ENCODE assay signal across 24 mouse cellular contexts in genomic region chr10:44819361-44819760, GRCm38 (mm10).
DNase-seq lines count a peak whose midpoint lies in the region; ATAC-seq and TF ChIP-seq lines count a peak whose summit lies in the region.
"Had no signal": no experiment of that assay in that cellular context is flagged by ENCODE, and none has a peak within 500 bp of the region (broad histone marks: within the 10 kb centered on the region; RNA-seq: fewer than 3 reads in every experiment).

No protein-coding gene starts in this region.

- in situ Hi-C loops in CH12.LX (cut with MboI; ENCODE audit: low pct_ligation_motif_present, low pct_unique_long_range_greater_than_20kb, low sequenced_read_pairs), result no loop called here

- no peak overlapping the region for H3K9ac ChIP-seq in CH12.LX (ENCODE audit: insufficient read depth, low read depth)

- peak; percentile 49 for TF ChIP-seq EP300 in CH12.LX (IDR thresholded peaks at IDR 0.05; ENCODE audit: low read length)

- peaks cover 14% of the 10 kb centered on the region for H3K27me3 ChIP-seq in CH12.LX (replicated peaks)
- H3K27me3 ChIP-seq: Patski had no signal

- no peaks in the 10 kb centered on the region for H3K9me3 ChIP-seq in CH12.LX (replicated peaks; ENCODE audit: low read length)
- H3K9me3 ChIP-seq: G1E had no signal

- TF ChIP-seq POLR2A in CH12.LX (IDR thresholded peaks at IDR 0.05; ENCODE audit: low read depth, low read length), result no peak

- no peak overlapping the region for H3K4me3 ChIP-seq in CH12.LX (replicated peaks in 1 of 3; ENCODE audit: low read depth in 2 of 3, low read length in 2 of 3, poor library complexity in 1 of 3)

- H3K4me2 ChIP-seq in CH12.LX (ENCODE audit: insufficient read depth, low read depth, poor library complexity, severe bottlenecking), result peak overlapping the region; percentile 10; the same call in 1 of the 2 replicates

- TF ChIP-seq RAD21 in CH12.LX (IDR thresholded peaks at IDR 0.05; ENCODE audit: low read depth, low read length), result no peak

- H3K4me1 ChIP-seq in CH12.LX (ENCODE audit: control insufficient read depth in 1 of 2, insufficient read depth in 2 of 2), result peaks cover 13 to 39% of the 10 kb centered on the region in 2 experiments; a peak in 3 of 4 replicates

- H3K27ac ChIP-seq in CH12.LX (ENCODE audit: insufficient read depth, low read depth), result no peak overlapping the region

- ATAC-seq in CD4-positive, CD25-positive, alpha-beta regulatory T cell, adult 4 months, result no peak
- ATAC-seq: activated CD4-positive, CD25-positive, alpha-beta regulatory T cell, adult 4 months; Patski had no signal

- TF ChIP-seq CTCF in CH12.LX (conservative IDR thresholded peaks at IDR 0.05 in 1 of 2, IDR thresholded peaks at IDR 0.05 in 1 of 2; ENCODE audit: low read depth in 2 of 2, low read length in 2 of 2), result no peak

- dilution Hi-C loops in CH12.LX (cut with MboI; ENCODE audit: extremely low pct_ligation_motif_present, extremely low pct_unique_long_range_greater_than_20kb, low sequenced_read_pairs), result no loop called here

- peak; percentile 4 for DNase-seq in CD4-positive, CD25-positive, alpha-beta regulatory T cell, adult 2 months (ENCODE audit: low read depth, low spot score)
- peak; percentile 13 for DNase-seq in CD4-positive helper T cell, adult 2 months (ENCODE audit: low read depth, low spot score)
- DNase-seq in CH12.LX (ENCODE audit: extremely low read depth), result peak; percentile 50
- DNase-seq in induced T-regulatory cell, adult 2 months (ENCODE audit: low read depth), result peak; percentile 62
- DNase-seq in right cerebral cortex, adult 18-20 months, result no peak
- DNase-seq in cerebellum, postnatal 25 days, result no peak
- DNase-seq in heart, postnatal 25 days (ENCODE audit: low spot score), result no peak
- DNase-seq: adrenal gland, adult 2 months; adrenal gland, adult 8-10 months; adrenal gland, postnatal 10 days; adrenal gland, postnatal 14 days; adrenal gland, postnatal 25 days; adrenal gland, postnatal 36 days; B cell, adult 2 months; cerebellum, adult 11 months; cerebellum, adult 11-12 months; cerebellum, adult 18-20 months; cerebellum, adult 2 months; cerebellum, adult 8-10 months; cerebellum, adult 9-10 months had no signal

- intact Hi-C loops in heart, postnatal 25 days (cut with DNase I), result no loop called here

- no peaks in the 10 kb centered on the region for H3K36me3 ChIP-seq in CH12.LX (replicated peaks in 1 of 2; ENCODE audit: control insufficient read depth in 1 of 2, insufficient read depth in 1 of 2, low read length in 1 of 2)
- H3K36me3 ChIP-seq: G1E had no signal

- H3K79me2 ChIP-seq in CH12.LX (replicated peaks; ENCODE audit: control insufficient read depth, extremely low read depth, insufficient read depth, poor library complexity, severe bottlenecking), result no peaks in the 10 kb centered on the region

TF ChIP-seq in CH12.LX, 34 proteins besides CTCF, POLR2A, EP300 and RAD21:
- 0 out of 2 replicates have a peak, but pooled peaks have one; percentile 19 for TF ChIP-seq IRF4 (IDR thresholded peaks at IDR 0.05; ENCODE audit: low read depth, low read length)
- 0 out of 2 replicates have a peak, but pooled peaks have one; percentile 32 for TF ChIP-seq MAFK (IDR thresholded peaks at IDR 0.05; ENCODE audit: insufficient replicate concordance, low read length)
- no peak for TF ChIP-seq MAX (IDR thresholded peaks at IDR 0.05; ENCODE audit: low read length)
- TF ChIP-seq JUND (conservative IDR thresholded peaks at IDR 0.05; ENCODE audit: low read depth, low read length), result peak; percentile 39; the same call in 1 of the 2 replicates
- TF ChIP-seq BHLHE40 (IDR thresholded peaks at IDR 0.05; ENCODE audit: low read depth, low read length), result peak; percentile 58
- peak; percentile 67 for TF ChIP-seq RCOR1 (conservative IDR thresholded peaks at IDR 0.05; ENCODE audit: low read depth, low read length)
- TF ChIP-seq MYC (IDR thresholded peaks at IDR 0.05; ENCODE audit: low read depth, low read length), result no peak
- TF ChIP-seq CHD2 (IDR thresholded peaks at IDR 0.05; ENCODE audit: low read length), result peak; percentile 66; the same call in 1 of the 2 replicates
- TF ChIP-seq ETS1 (conservative IDR thresholded peaks at IDR 0.05; ENCODE audit: low read depth, low read length), result 0 out of 2 replicates have a peak, but pooled peaks have one; percentile 34
- peak; percentile 38; the same call in 1 of the 2 replicates for TF ChIP-seq JUN (IDR thresholded peaks at IDR 0.05; ENCODE audit: insufficient read depth, low read depth, low read length)
- no peak for TF ChIP-seq KAT2A (IDR thresholded peaks at IDR 0.05; ENCODE audit: insufficient replicate concordance, low read length)

Comparison
In these comparisons a context has a peak if more than half of its experiments do, and no peak if none do; other contexts are left out.
1. DNase-seq: peak in CD4-positive, CD25-positive, alpha-beta regulatory T cell, adult 2 months (single experiment), CD4-positive helper T cell, adult 2 months (single experiment), CH12.LX (single experiment) and induced T-regulatory cell, adult 2 months (single experiment); none in right cerebral cortex, adult 18-20 months (single experiment), cerebellum, postnatal 25 days (0 of 2) and heart, postnatal 25 days (single experiment).